In the genomic region with DNA sequence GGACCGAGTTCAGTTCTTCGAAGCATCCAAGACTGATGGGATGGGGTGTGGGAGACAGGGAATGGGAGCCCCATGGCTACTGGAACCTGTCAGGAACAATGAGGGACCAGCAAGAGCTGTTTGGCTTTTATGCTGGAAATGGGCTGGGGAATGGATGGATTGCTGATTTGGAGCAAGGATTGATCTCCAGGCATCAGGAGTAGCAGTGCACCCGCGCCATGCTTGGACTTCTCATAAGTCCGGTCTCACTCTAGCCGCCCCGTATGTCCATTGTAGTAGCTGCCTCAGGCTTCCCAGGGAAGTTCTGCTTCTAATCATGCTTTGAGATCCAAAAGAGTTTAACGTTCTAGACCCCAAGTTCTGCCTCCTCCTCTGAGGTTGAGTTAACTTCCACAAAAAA, we compare ENCODE assay signal across 10 mouse cellular contexts.
DNase-seq lines count a peak whose midpoint lies in the region; ATAC-seq and TF ChIP-seq lines count a peak whose summit lies in the region.
"Had no signal": no experiment of that assay in that cellular context is flagged by ENCODE, and none has a peak within 500 bp of the region (broad histone marks: within the 10 kb centered on the region; RNA-seq: fewer than 3 reads in every experiment).

No protein-coding gene starts in this region.

- DNase-seq in heart, adult 8-10 months (ENCODE audit: low spot score): no peak
- no peak for DNase-seq in liver, embryonic 13.5 days
- DNase-seq in adrenal gland, postnatal 36 days: no peak
- DNase-seq in yolk sac, embryonic 10.5 days (ENCODE audit: low spot score): no peak
- no peak for DNase-seq in Muller cell, postnatal 12 days (ENCODE audit: inconsistent ontology term)
- DNase-seq: cerebellum, adult 18-20 months had no signal

- peaks cover 43% of the 10 kb centered on the region for H3K27me3 ChIP-seq in heart, embryonic 12.5 days (replicated peaks)
- H3K27me3 ChIP-seq in E14TG2a.4 (ENCODE audit: insufficient read depth, low read length): peaks cover 38% of the 10 kb centered on the region
- peaks cover 26% of the 10 kb centered on the region; the same call in 1 of the 2 replicates for H3K27me3 ChIP-seq in forebrain, embryonic 16.5 days (replicated peaks; ENCODE audit: control insufficient read depth, insufficient read depth, low read length)
- H3K27me3 ChIP-seq in liver, embryonic 13.5 days: peaks cover 92% of the 10 kb centered on the region

- 62% methylated on average over 8 of the region's 8 CpGs for WGBS in heart, embryonic 12.5 days
- 65% methylated on average over 8 of the region's 8 CpGs for WGBS in forebrain, embryonic 16.5 days
- 57% methylated on average over 8 of the region's 8 CpGs for WGBS in liver, embryonic 13.5 days (ENCODE audit: insufficient replicate concordance)

- ATAC-seq in heart, embryonic 12.5 days (ENCODE audit: insufficient number of reproducible peaks, low FRiP score): no peak
- no peak for ATAC-seq in forebrain, embryonic 16.5 days
- no peak for ATAC-seq in liver, embryonic 13.5 days (ENCODE audit: low read depth)

- no peak for TF ChIP-seq CTCF in E14TG2a.4 (conservative IDR thresholded peaks at IDR 0.05; ENCODE audit: low read length)

- peak overlapping the region; percentile 64 for H3K9ac ChIP-seq in heart, embryonic 12.5 days
- H3K9ac ChIP-seq in forebrain, embryonic 16.5 days (replicated peaks; ENCODE audit: low read depth, low read length): no peak overlapping the region; the same call in 1 of the 2 replicates
- no peak overlapping the region for H3K9ac ChIP-seq in liver, embryonic 13.5 days
- H3K9ac ChIP-seq: liver, embryonic 15.5 days had no signal

- H3K4me2 ChIP-seq in heart, embryonic 12.5 days: peak overlapping the region; percentile 64
- H3K4me2 ChIP-seq in forebrain, embryonic 16.5 days (ENCODE audit: low read length): peak overlapping the region; percentile 62; the same call in 1 of the 2 replicates
- H3K4me2 ChIP-seq in liver, embryonic 13.5 days: peak overlapping the region; percentile 58; the same call in 1 of the 2 replicates

- no peaks in the 10 kb centered on the region for H3K36me3 ChIP-seq in heart, embryonic 12.5 days
- no peaks in the 10 kb centered on the region for H3K36me3 ChIP-seq in E14TG2a.4 (ENCODE audit: insufficient read depth, low read length)
- H3K36me3 ChIP-seq in forebrain, embryonic 16.5 days (ENCODE audit: control insufficient read depth, insufficient read depth): no peaks in the 10 kb centered on the region
- no peaks in the 10 kb centered on the region for H3K36me3 ChIP-seq in liver, embryonic 13.5 days
- H3K36me3 ChIP-seq: liver, embryonic 15.5 days had no signal

- no peak overlapping the region for H3K27ac ChIP-seq in heart, embryonic 12.5 days (ENCODE audit: poor library complexity, severe bottlenecking)
- H3K27ac ChIP-seq in forebrain, embryonic 16.5 days (ENCODE audit: low read length): no peak overlapping the region
- H3K27ac ChIP-seq in liver, embryonic 13.5 days: no peak overlapping the region
- H3K27ac ChIP-seq: liver, embryonic 15.5 days had no signal

- H3K9me3 ChIP-seq in heart, embryonic 12.5 days (replicated peaks): no peaks in the 10 kb centered on the region
- H3K9me3 ChIP-seq in E14TG2a.4 (ENCODE audit: low read length): no peaks in the 10 kb centered on the region
- no peaks in the 10 kb centered on the region for H3K9me3 ChIP-seq in forebrain, embryonic 16.5 days (ENCODE audit: control insufficient read depth, low read length)
- no peaks in the 10 kb centered on the region for H3K9me3 ChIP-seq in liver, embryonic 13.5 days (replicated peaks)
- H3K9me3 ChIP-seq: liver, embryonic 15.5 days had no signal

- peak overlapping the region; percentile 37 for H3K4me3 ChIP-seq in heart, embryonic 12.5 days
- H3K4me3 ChIP-seq in E14TG2a.4 (replicated peaks; ENCODE audit: low read length): peak overlapping the region; percentile 77
- H3K4me3 ChIP-seq in forebrain, embryonic 16.5 days (replicated peaks; ENCODE audit: low read length): no peak overlapping the region
- no peak overlapping the region for H3K4me3 ChIP-seq in liver, embryonic 13.5 days (replicated peaks)

- peaks cover 70% of the 10 kb centered on the region for H3K4me1 ChIP-seq in heart, embryonic 12.5 days (replicated peaks)
- peaks cover 42% of the 10 kb centered on the region for H3K4me1 ChIP-seq in E14TG2a.4 (replicated peaks; ENCODE audit: low read depth, low read length)
- H3K4me1 ChIP-seq in forebrain, embryonic 16.5 days (replicated peaks; ENCODE audit: control insufficient read depth, insufficient read depth, low read length): peaks cover 25% of the 10 kb centered on the region
- 0 out of 2 replicates have a peak, but pooled peaks cover 4% of the 10 kb centered on the region for H3K4me1 ChIP-seq in liver, embryonic 13.5 days (replicated peaks)
- H3K4me1 ChIP-seq: liver, embryonic 15.5 days had no signal

Comparison
In these comparisons a context has a peak if more than half of its experiments do, and no peak if none do; other contexts are left out.
1. H3K4me3 ChIP-seq: peak in heart, embryonic 12.5 days (single experiment) and E14TG2a.4 (single experiment); none in forebrain, embryonic 16.5 days (single experiment) and liver, embryonic 13.5 days (single experiment).
2. Peak in every context shown above with its lines, with median percentiles within 50 percentile points of each other: H3K4me2 ChIP-seq.